Mouse (Mus musculus) CH12.LX (cell line): ENCODE data around the gene Fancd2. TPM values are rescaled to one million over a fixed set of nuclear protein-coding genes. Genes with fewer than 3 reads are reported as not detected.

ENCODE experiments used
- DNase-seq: peaks from one replicate; pipeline ENCODE4 v3.0.0-alpha.2; 2013; ENCODE audit errors: extremely low read depth
- H3K27ac ChIP-seq: 2 replicates; pipeline ENCODE4 v1.5.1; 2012; ENCODE audit warnings: low read depth, mild to moderate bottlenecking, control low read depth, moderate library complexity; ENCODE audit not compliant: insufficient read depth
- H3K27me3 ChIP-seq: replicated peaks from 2 replicates; pipeline ENCODE3; 2012; ENCODE audit warnings: inconsistent platforms
- H3K36me3 ChIP-seq, 2 experiments: replicated peaks in 1 of 2; 2 replicates each; pipeline versions ENCODE3 to v1.6.1; 2012; ENCODE audit warnings: inconsistent platforms in 1 of 2, low read length in 1 of 2, mild to moderate bottlenecking in 1 of 2, mixed read lengths in 1 of 2, moderate library complexity in 1 of 2; ENCODE audit not compliant: control insufficient read depth in 1 of 2, insufficient read depth in 1 of 2
- H3K4me1 ChIP-seq, 2 experiments: 2 replicates each; pipeline ENCODE4 v1.6.1; 2012; ENCODE audit warnings: inconsistent platforms in 1 of 2, moderate library complexity in 1 of 2; ENCODE audit not compliant: insufficient read depth in 2 of 2, control insufficient read depth in 1 of 2
- H3K4me2 ChIP-seq: 2 replicates; pipeline ENCODE4 v1.6.1; 2012; ENCODE audit warnings: low read depth, mild to moderate bottlenecking, control low read depth; ENCODE audit not compliant: poor library complexity, insufficient read depth, severe bottlenecking
- H3K4me3 ChIP-seq, 3 experiments: fragments of 150-350 bp in 1 of 3; sonication (generic) in 1 of 3; replicated peaks in 1 of 3; 2 replicates each; pipeline versions ENCODE3 to v1.5.1; 2011 to 2012; ENCODE audit warnings: low read depth in 2 of 3, low read length in 2 of 3, mild to moderate bottlenecking in 2 of 3, moderate library complexity in 2 of 3, control low read depth in 1 of 3, improper control_type of control experiment in 1 of 3, inconsistent platforms in 1 of 3, mixed read lengths in 1 of 3; ENCODE audit not compliant: poor library complexity in 1 of 3
- H3K79me2 ChIP-seq: replicated peaks from 2 replicates; pipeline ENCODE4 v1.6.1; 2012; ENCODE audit warnings: mild to moderate bottlenecking, moderate library complexity; ENCODE audit not compliant: control insufficient read depth, poor library complexity, insufficient read depth, severe bottlenecking; ENCODE audit errors: extremely low read depth
- H3K9ac ChIP-seq: 2 replicates; pipeline ENCODE4 v1.6.1; 2012; ENCODE audit warnings: low read depth, mild to moderate bottlenecking, control low read depth, moderate library complexity; ENCODE audit not compliant: insufficient read depth
- H3K9me3 ChIP-seq: replicated peaks from 2 replicates; pipeline ENCODE3; 2012; ENCODE audit warnings: low read length, inconsistent platforms, mixed read lengths
- CHD2 ChIP-seq: IDR thresholded peaks from 2 replicates; pipeline ENCODE4 v1.6.1; 2011; ENCODE audit warnings: low read length, improper control_type of control experiment
- ELF1 ChIP-seq: IDR thresholded peaks from 2 replicates; pipeline ENCODE4 v1.6.1; 2014; ENCODE audit warnings: low read depth, mild to moderate bottlenecking, inconsistent platforms, low read length, improper control_type of control experiment
- JUN ChIP-seq: IDR thresholded peaks from 2 replicates; pipeline ENCODE4 v1.6.1; 2011; ENCODE audit warnings: low read depth, mild to moderate bottlenecking, low read length, improper control_type of control experiment, moderate library complexity; ENCODE audit not compliant: insufficient read depth
- JUND ChIP-seq: conservative IDR thresholded peaks from 2 replicates; pipeline ENCODE4 v1.6.1; 2011; ENCODE audit warnings: low read depth, low read length, improper control_type of control experiment
- KAT2A ChIP-seq: IDR thresholded peaks from 2 replicates; pipeline ENCODE4 v1.6.1; 2012; ENCODE audit warnings: low read length, improper control_type of control experiment, inconsistent platforms; ENCODE audit not compliant: insufficient replicate concordance
- MAX ChIP-seq: IDR thresholded peaks from 2 replicates; pipeline ENCODE4 v1.6.1; 2011; ENCODE audit warnings: low read length, improper control_type of control experiment
- MYC ChIP-seq: IDR thresholded peaks from 2 replicates; pipeline ENCODE4 v1.6.1; 2011; ENCODE audit warnings: low read depth, mild to moderate bottlenecking, improper control_type of control experiment, low read length
- NELFE ChIP-seq: IDR thresholded peaks from 2 replicates; pipeline ENCODE4 v1.6.1; 2011; ENCODE audit warnings: low read depth, low read length, improper control_type of control experiment
- PAX5 ChIP-seq: IDR thresholded peaks from 2 replicates; pipeline ENCODE4 v1.6.1; 2012; ENCODE audit warnings: low read length, inconsistent platforms, mixed read lengths
- SIN3A ChIP-seq: IDR thresholded peaks from 2 replicates; pipeline ENCODE4 v1.6.1; 2012; ENCODE audit warnings: low read length, improper control_type of control experiment, inconsistent platforms
- SMC3 ChIP-seq: IDR thresholded peaks from 2 replicates; pipeline ENCODE4 v1.6.1; 2011; ENCODE audit warnings: low read depth, low read length, improper control_type of control experiment
- UBTF ChIP-seq: IDR thresholded peaks from 2 replicates; pipeline ENCODE4 v1.6.1; 2012; ENCODE audit warnings: low read depth, mild to moderate bottlenecking, inconsistent platforms, low read length, improper control_type of control experiment, moderate library complexity
- USF1 ChIP-seq: IDR thresholded peaks from 2 replicates; pipeline ENCODE4 v1.6.1; 2014; ENCODE audit warnings: low read depth, mild to moderate bottlenecking, inconsistent platforms, low read length, improper control_type of control experiment
- ZKSCAN1 ChIP-seq: IDR thresholded peaks from 2 replicates; pipeline ENCODE4 v1.6.1; 2012; ENCODE audit warnings: low read depth, inconsistent platforms, low read length, improper control_type of control experiment, borderline replicate concordance
- ZMIZ1 ChIP-seq: IDR thresholded peaks from 2 replicates; pipeline ENCODE4 v1.6.1; 2012; ENCODE audit warnings: low read depth, mild to moderate bottlenecking, inconsistent platforms, low read length, improper control_type of control experiment
- dilution Hi-C: fragments of 300-500 bp; cut with MboI; formaldehyde crosslinking; loops from 2 replicates; pipeline ENCODE4 v1.14.3; 2020; ENCODE audit warnings: low sequenced_read_pairs; ENCODE audit not compliant: extremely low pct_unique_long_range_greater_than_20kb, extremely low pct_ligation_motif_present
- in situ Hi-C: fragments of 300-500 bp; cut with MboI; formaldehyde crosslinking; loops from 3 replicates; pipeline ENCODE4 v1.14.3; 2019; ENCODE audit warnings: low sequenced_read_pairs, low pct_ligation_motif_present, low pct_unique_long_range_greater_than_20kb, mixed read lengths
- polyA plus RNA-seq: library from polyadenylated mRNA; unstranded; fragments of >175 nt; gene quantifications from 2 replicates; pipeline ENCODE4 v1.2.1, GENCODE M21; 2012; ENCODE audit warnings: low read depth; ENCODE audit not compliant: insufficient read length
- total RNA-seq, 2 experiments: library from RNA; depleted of rRNA; stranded (reverse); fragments of 300-350 nt in 1 of 2; fragments of >200 nt in 1 of 2; gene quantifications; 2 replicates each; pipeline ENCODE4 v1.2.3; 2012 to 2014

The Fancd2 gene
- total and polyA plus RNA-seq, 3 experiments: 25.5 to 32.7 (median 30.2) TPM

DNA sequence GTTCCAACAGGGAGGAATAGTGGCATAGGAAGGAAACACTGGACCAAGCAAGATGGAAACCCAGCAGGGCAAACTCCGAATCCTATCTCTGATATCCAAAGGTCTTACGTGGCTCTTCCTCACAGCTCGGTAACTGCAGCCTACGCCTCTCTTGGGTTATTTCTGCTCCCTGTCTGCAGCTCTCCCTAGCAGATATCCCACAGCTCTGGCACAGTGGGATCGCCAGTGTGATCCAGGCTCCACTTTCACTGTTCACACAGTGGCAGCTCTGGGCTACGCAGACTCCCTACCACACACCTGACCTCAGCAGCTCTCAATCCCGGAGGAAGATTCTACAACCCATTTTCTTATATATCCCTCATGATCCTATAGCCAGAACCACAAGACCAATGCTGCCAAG, 82.7 kb downstream of the Fancd2 start:
- in situ Hi-C loops: no loop called here
- H3K4me3 ChIP-seq: no peak overlapping the region
- no peak overlapping the region for H3K27ac ChIP-seq
- no peaks in the 10 kb centered on the region for H3K27me3 ChIP-seq
- peaks cover 44 to 94% of the 10 kb centered on the region in 2 experiments for H3K36me3 ChIP-seq
- peaks cover 25% of the 10 kb centered on the region for H3K79me2 ChIP-seq
- H3K4me2 ChIP-seq: no peak overlapping the region
- H3K9me3 ChIP-seq: peaks cover 2% of the 10 kb centered on the region
- no peak for TF ChIP-seq ZMIZ1
- TF ChIP-seq USF1: no peak
- TF ChIP-seq PAX5: no peak
- TF ChIP-seq JUN: no peak
- no peak for TF ChIP-seq UBTF
- TF ChIP-seq ZKSCAN1: no peak
- TF ChIP-seq, all 38 proteins: peak for 0
- Histone ChIP-seq H3K4me1 (peaks cover 0 to 21% of the 10 kb centered on the region in 2 experiments; a peak in 2 of 4 replicates), H3K9ac (no peak overlapping the region)
- DNase-seq: no peak
- dilution Hi-C loops: no loop called here

DNA sequence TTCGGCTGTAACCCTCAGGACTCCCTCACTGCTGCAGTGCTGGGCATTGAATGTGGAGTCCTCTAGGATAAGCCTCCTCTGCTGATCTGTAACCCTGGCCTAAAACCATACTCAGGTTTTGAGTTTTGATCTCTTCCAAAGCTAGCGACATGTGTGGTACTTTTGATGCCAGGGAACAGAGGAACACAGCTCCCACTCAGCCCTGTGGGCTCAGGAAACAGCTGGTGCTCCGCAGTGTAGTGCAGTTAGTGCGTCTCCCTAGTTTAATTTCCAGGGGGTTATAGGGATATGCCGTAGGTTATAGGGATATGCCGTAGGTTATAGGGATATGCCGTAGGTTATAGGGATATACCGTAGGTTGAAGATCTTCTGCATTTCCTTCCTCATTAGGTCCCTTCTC, 83.5 kb downstream of the Fancd2 start:
- H3K4me3 ChIP-seq: no peak overlapping the region
- dilution Hi-C loops: no loop called here
- no peak overlapping the region for H3K9ac ChIP-seq
- peaks cover 22% of the 10 kb centered on the region for H3K79me2 ChIP-seq
- no peak overlapping the region for H3K4me2 ChIP-seq
- H3K36me3 ChIP-seq: peaks cover 44 to 86% of the 10 kb centered on the region in 2 experiments
- TF ChIP-seq ELF1 (no peak), SIN3A (no peak), KAT2A (no peak), CHD2 (no peak), NELFE (no peak), ZMIZ1 (no peak), UBTF (no peak), SMC3 (no peak)
- H3K27me3 ChIP-seq: no peaks in the 10 kb centered on the region
- in situ Hi-C loops: no loop called here
- H3K4me1 ChIP-seq: peaks cover 0 to 21% of the 10 kb centered on the region in 2 experiments; a peak in 2 of 4 replicates
- H3K27ac ChIP-seq: no peak overlapping the region
- peaks cover 2% of the 10 kb centered on the region for H3K9me3 ChIP-seq
- DNase-seq: no peak

DNA sequence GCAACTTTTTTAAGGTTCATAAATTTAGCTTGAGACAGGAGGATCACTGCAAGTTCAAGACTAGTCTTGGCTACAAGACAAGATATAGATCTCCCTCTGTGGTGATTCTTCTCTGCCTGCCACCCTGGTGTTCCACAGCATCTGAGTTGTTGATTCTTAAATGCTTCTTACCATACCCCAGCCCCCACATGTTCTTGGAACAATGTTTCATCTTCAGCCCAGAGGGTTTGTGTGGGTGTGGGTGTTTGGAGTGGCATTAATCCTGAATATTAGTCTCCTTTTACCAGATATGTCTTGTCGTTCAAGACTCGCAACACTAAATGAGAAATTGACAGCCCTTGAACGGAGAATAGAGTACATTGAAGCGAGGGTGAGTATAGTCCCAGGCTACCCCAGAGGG, 84.0 kb downstream of the Fancd2 start:
- dilution Hi-C loops: no loop called here

More for the DNA sequence above, 84.0 kb downstream of the Fancd2 start:
- Histone ChIP-seq H3K4me2 (no peak overlapping the region), H3K4me3 (no peak overlapping the region), H3K27me3 (no peaks in the 10 kb centered on the region), H3K9ac (no peak overlapping the region), H3K36me3 (peaks cover 41 to 81% of the 10 kb centered on the region in 2 experiments), H3K9me3 (peaks cover 2% of the 10 kb centered on the region), H3K79me2 (peaks cover 17% of the 10 kb centered on the region), H3K27ac (no peak overlapping the region), H3K4me1 (peaks cover 0 to 21% of the 10 kb centered on the region in 2 experiments; a peak in 2 of 4 replicates)
- TF ChIP-seq MAX: no peak
- TF ChIP-seq ELF1: no peak
- TF ChIP-seq MYC: no peak
- TF ChIP-seq JUND: no peak
- in situ Hi-C loops: no loop called here
- no peak for DNase-seq
